Mouse (Mus musculus) hindbrain, embryonic 11.5 days (tissue): Measurements from ENCODE around the gene Uaca. TPM values are rescaled to one million over a fixed set of nuclear protein-coding genes. Genes with fewer than 3 reads are reported as not detected.

Experiments used
- ATAC-seq: fragments of 200-750 bp; cut with Nextera tagmentation; 2 replicates; pipeline ENCODE4 v1.8.0; 2017; ENCODE audit warnings: mild to moderate bottlenecking, moderate TSS enrichment, moderate library complexity; ENCODE audit not compliant: low FRiP score
- DNase-seq: peaks from one replicate; pipeline ENCODE4 v3.0.0-alpha.2; 2015; ENCODE audit warnings: low spot score
- H3K27ac ChIP-seq: fragments of 300-500 bp; sonication (generic); 2 replicates; pipeline ENCODE4 v1.5.1; 2014; ENCODE audit warnings: mild to moderate bottlenecking, low read depth, low read length
- H3K27me3 ChIP-seq: fragments of 300-500 bp; sonication (generic); 2 replicates; pipeline ENCODE4 v1.6.1; 2014; ENCODE audit warnings: mild to moderate bottlenecking, low read length, moderate library complexity, mixed read lengths; ENCODE audit not compliant: control insufficient read depth, insufficient read depth
- H3K36me3 ChIP-seq: fragments of 300-500 bp; sonication (generic); 2 replicates; pipeline ENCODE4 v1.6.1; 2014; ENCODE audit warnings: mild to moderate bottlenecking, low read length, moderate library complexity, mixed read lengths; ENCODE audit not compliant: control insufficient read depth, insufficient read depth
- H3K4me1 ChIP-seq: fragments of 300-500 bp; sonication (generic); replicated peaks from 2 replicates; pipeline ENCODE4 v1.6.1; 2014; ENCODE audit warnings: low read length, mixed read lengths; ENCODE audit not compliant: control insufficient read depth, insufficient read depth
- H3K4me2 ChIP-seq: fragments of 300-500 bp; sonication (generic); replicated peaks from 2 replicates; pipeline ENCODE4 v1.6.1; 2014; ENCODE audit warnings: mild to moderate bottlenecking, low read depth, low read length
- H3K4me3 ChIP-seq: fragments of 300-500 bp; sonication (generic); 2 replicates; pipeline ENCODE4 v1.5.1; 2014; ENCODE audit warnings: low read depth, low read length
- H3K9ac ChIP-seq: fragments of 300-500 bp; sonication (generic); 2 replicates; pipeline ENCODE4 v1.6.1; 2014; ENCODE audit warnings: low read depth, low read length
- H3K9me3 ChIP-seq: fragments of 300-500 bp; sonication (generic); 2 replicates; pipeline ENCODE4 v1.6.1; 2016; ENCODE audit warnings: low read length; ENCODE audit not compliant: control insufficient read depth
- WGBS: fragments of 180-500 bp; shearing (Covaris S2); extraction: QIAGEN DNeasy Blood & Tissue Kit; methylation state at CpG from one replicate; pipeline ENCODE4 v1.1.7; 2014; 5-methylcytosine and 5-hydroxymethylcytosine counted together
- polyA plus RNA-seq: library from polyadenylated mRNA; unstranded; fragments of >200 nt; fragmentation: Nextera tagmentation; extraction: Ambion mirVana; gene quantifications from 2 replicates; pipeline ENCODE4 v1.2.1, GENCODE M21; 2014

Gene Uaca
- polyA plus RNA-seq, result 22.3 and 22.5 TPM in 2 replicates

- peak; percentile 96 for ATAC-seq
- under 1% methylated on average over 42 of the region's 45 CpGs for WGBS
Observed at GRCm38 (mm10) chr9:60794210-60794840, at the start of gene Uaca. Gene Uaca (plus strand): TSS chr9:60794542.

GRCm38 (mm10) chr9:60744971-60745370, 49.4 kb upstream of the Uaca start:
- H3K9me3 ChIP-seq, result no peaks in the 10 kb centered on the region
- no peaks in the 10 kb centered on the region for H3K27me3 ChIP-seq
- no peaks in the 10 kb centered on the region for H3K36me3 ChIP-seq
- H3K9ac ChIP-seq, result no peak overlapping the region
- H3K4me3 ChIP-seq, result no peak overlapping the region
- no peaks in the 10 kb centered on the region for H3K4me1 ChIP-seq
- ATAC-seq, result no peak
- no peak overlapping the region for H3K4me2 ChIP-seq
- H3K27ac ChIP-seq, result no peak overlapping the region
- 65% methylated on average over 4 of the region's 4 CpGs for WGBS
- DNase-seq, result no peak

More at GRCm38 (mm10) chr9:60794210-60794840, at the start of gene Uaca:
- peak within 1 kb of the TSS; percentile 98 for H3K4me2 ChIP-seq
- peak; percentile 95 for DNase-seq
- peak within 1 kb of the TSS; percentile 47 for H3K27ac ChIP-seq
- H3K36me3 ChIP-seq, result no peaks in the 10 kb centered on the region
- H3K4me1 ChIP-seq, result no peaks in the 10 kb centered on the region
- H3K27me3 ChIP-seq, result no peaks in the 10 kb centered on the region
- H3K9ac ChIP-seq, result peak within 1 kb of the TSS; percentile 68
- no peaks in the 10 kb centered on the region for H3K9me3 ChIP-seq
- H3K4me3 ChIP-seq, result peak within 1 kb of the TSS; percentile 83

- no peaks in the 10 kb centered on the region for H3K36me3 ChIP-seq
- H3K9me3 ChIP-seq, result no peaks in the 10 kb centered on the region
- H3K4me2 ChIP-seq, result no peak overlapping the region
- H3K27me3 ChIP-seq, result no peaks in the 10 kb centered on the region
- no peak overlapping the region for H3K9ac ChIP-seq
- no peak overlapping the region for H3K27ac ChIP-seq
- DNase-seq (no peak), ATAC-seq (no peak)
- 64% methylated on average over 6 of the region's 6 CpGs for WGBS
- H3K4me3 ChIP-seq, result no peak overlapping the region
- H3K4me1 ChIP-seq, result no peaks in the 10 kb centered on the region
Observed at GRCm38 (mm10) chr9:60746561-60746960, 47.8 kb upstream of the Uaca start.

- no peak overlapping the region for H3K4me2 ChIP-seq
- 90% methylated on average over 5 of the region's 5 CpGs for WGBS
- ATAC-seq, result no peak
Observed at GRCm38 (mm10) chr9:60747672-60748071, 46.7 kb upstream of the Uaca start.

GRCm38 (mm10) chr9:60748191-60748590, 46.2 kb upstream of the Uaca start:
- DNase-seq, result no peak
- Histone ChIP-seq H3K27ac (no peak overlapping the region), H3K36me3 (no peaks in the 10 kb centered on the region), H3K4me3 (no peak overlapping the region), H3K9ac (no peak overlapping the region), H3K27me3 (no peaks in the 10 kb centered on the region), H3K9me3 (no peaks in the 10 kb centered on the region), H3K4me2 (no peak overlapping the region), H3K4me1 (no peaks in the 10 kb centered on the region)
- no peak for ATAC-seq
- WGBS, result 77% methylated on average over 2 of the region's 2 CpGs

More at GRCm38 (mm10) chr9:60747672-60748071, 46.7 kb upstream of the Uaca start:
- Histone ChIP-seq H3K4me1 (no peaks in the 10 kb centered on the region), H3K9ac (no peak overlapping the region), H3K4me3 (no peak overlapping the region), H3K27ac (no peak overlapping the region), H3K36me3 (no peaks in the 10 kb centered on the region), H3K9me3 (no peaks in the 10 kb centered on the region), H3K27me3 (no peaks in the 10 kb centered on the region)
- DNase-seq, result no peak

GRCm38 (mm10) chr9:60749105-60749504, 45.2 kb upstream of the Uaca start:
- Histone ChIP-seq H3K4me3 (no peak overlapping the region), H3K9ac (no peak overlapping the region), H3K4me2 (no peak overlapping the region), H3K4me1 (no peaks in the 10 kb centered on the region), H3K27ac (no peak overlapping the region), H3K27me3 (no peaks in the 10 kb centered on the region), H3K9me3 (no peaks in the 10 kb centered on the region), H3K36me3 (no peaks in the 10 kb centered on the region)
- 87% methylated on average over 2 of the region's 2 CpGs for WGBS
- DNase-seq, result no peak
- ATAC-seq, result no peak

- Histone ChIP-seq H3K27me3 (no peaks in the 10 kb centered on the region), H3K27ac (no peak overlapping the region), H3K36me3 (no peaks in the 10 kb centered on the region), H3K4me3 (no peak overlapping the region), H3K9me3 (no peaks in the 10 kb centered on the region), H3K9ac (no peak overlapping the region), H3K4me2 (no peak overlapping the region), H3K4me1 (no peaks in the 10 kb centered on the region)
- DNase-seq, result no peak
- 90% methylated on average over 5 of the region's 5 CpGs for WGBS
- no peak for ATAC-seq
Observed at GRCm38 (mm10) chr9:60751098-60751497, 43.2 kb upstream of the Uaca start.

- no peak overlapping the region for H3K27ac ChIP-seq
- WGBS, result 68% methylated on average over 6 of the region's 6 CpGs
Observed at GRCm38 (mm10) chr9:60751971-60752370, 42.4 kb upstream of the Uaca start.

GRCm38 (mm10) chr9:60752636-60753035, 41.7 kb upstream of the Uaca start:
- no peaks in the 10 kb centered on the region for H3K4me1 ChIP-seq
- H3K9me3 ChIP-seq, result no peaks in the 10 kb centered on the region
- no peak overlapping the region for H3K9ac ChIP-seq
- DNase-seq, result no peak
- no peak for ATAC-seq
- H3K4me3 ChIP-seq, result no peak overlapping the region
- no peaks in the 10 kb centered on the region for H3K27me3 ChIP-seq
- no peak overlapping the region for H3K27ac ChIP-seq
- H3K36me3 ChIP-seq, result no peaks in the 10 kb centered on the region
- no peak overlapping the region for H3K4me2 ChIP-seq

More at GRCm38 (mm10) chr9:60751971-60752370, 42.4 kb upstream of the Uaca start:
- H3K9ac ChIP-seq, result no peak overlapping the region
- no peak overlapping the region for H3K4me2 ChIP-seq
- no peaks in the 10 kb centered on the region for H3K36me3 ChIP-seq
- no peaks in the 10 kb centered on the region for H3K9me3 ChIP-seq
- no peak for ATAC-seq
- no peaks in the 10 kb centered on the region for H3K27me3 ChIP-seq
- no peak for DNase-seq
- no peaks in the 10 kb centered on the region for H3K4me1 ChIP-seq
- no peak overlapping the region for H3K4me3 ChIP-seq
